Mouse (Mus musculus) myocyte (in vitro differentiated cells): Measurements from ENCODE around the gene N4bp2l2.

ENCODE experiments used
- E2F4 ChIP-seq: IDR thresholded peaks from one replicate; pipeline ENCODE4 v1.6.1; 2011; ENCODE audit warnings: mild to moderate bottlenecking, control low read depth, moderate library complexity; ENCODE audit not compliant: insufficient read depth
- MAX ChIP-seq: IDR thresholded peaks from one replicate; pipeline ENCODE4 v1.6.1; 2011; ENCODE audit warnings: low read depth, mild to moderate bottlenecking, control low read depth
- POLR2A ChIP-seq: IDR thresholded peaks from one replicate; pipeline ENCODE4 v1.6.1; 2011; ENCODE audit warnings: low read depth, mild to moderate bottlenecking, control low read depth, moderate library complexity; ENCODE audit not compliant: insufficient read length
- POLR2AphosphoS2 ChIP-seq: IDR thresholded peaks from one replicate; pipeline ENCODE4 v1.6.1; 2011; ENCODE audit warnings: low read depth, control low read depth; ENCODE audit not compliant: insufficient read length
- SRF ChIP-seq: IDR thresholded peaks from one replicate; pipeline ENCODE4 v1.6.1; 2011; ENCODE audit warnings: low read depth; ENCODE audit not compliant: control insufficient read depth, insufficient read length

- TF ChIP-seq POLR2A (no peak), MAX (no peak), POLR2AphosphoS2 (no peak), SRF (no peak), E2F4 (no peak)
Observed at GRCm38 (mm10) chr5:150570496-150571219, 95.3 kb downstream of the N4bp2l2 start.
